Mouse (Mus musculus) lung, adult 2 months (tissue): ENCODE results near the gene Ube2n.

Source experiments
- CTCF ChIP-seq: fragments of 200-500 bp; IDR thresholded peaks from 2 replicates; pipeline ENCODE4 v1.5.1; 2011; ENCODE audit warnings: mild to moderate bottlenecking, low read length, control low read depth; ENCODE audit not compliant: insufficient read depth
- POLR2A ChIP-seq: fragments of 200-500 bp; IDR thresholded peaks from 2 replicates; pipeline ENCODE4 v1.6.1; 2011; ENCODE audit warnings: low read depth, mild to moderate bottlenecking, control low read depth, low read length, borderline replicate concordance; ENCODE audit errors: extremely low read depth

GRCm38 (mm10) chr10:95562395-95562794 is 47.5 kb downstream of the Ube2n start:
- TF ChIP-seq POLR2A, result no peak
- no peak for TF ChIP-seq CTCF
